Mouse (Mus musculus) ovary, adult 10 weeks (tissue): ENCODE results near the gene Ngrn. TPM values are rescaled to one million over a fixed set of nuclear protein-coding genes. Genes with fewer than 3 reads are reported as not detected.

ENCODE experiments used
- polyA plus RNA-seq: library from polyadenylated mRNA; stranded (reverse); fragments of 350-450 nt; fragmentation: Illumina TruSeq; extraction: RNeasy Lipid Tissue Mini Kit (QIAGEN cat#74804); gene quantifications from one replicate; pipeline ENCODE4 v1.2.3, GENCODE M21; 2014

The Ngrn gene
- 14.1 TPM for polyA plus RNA-seq

DNA sequence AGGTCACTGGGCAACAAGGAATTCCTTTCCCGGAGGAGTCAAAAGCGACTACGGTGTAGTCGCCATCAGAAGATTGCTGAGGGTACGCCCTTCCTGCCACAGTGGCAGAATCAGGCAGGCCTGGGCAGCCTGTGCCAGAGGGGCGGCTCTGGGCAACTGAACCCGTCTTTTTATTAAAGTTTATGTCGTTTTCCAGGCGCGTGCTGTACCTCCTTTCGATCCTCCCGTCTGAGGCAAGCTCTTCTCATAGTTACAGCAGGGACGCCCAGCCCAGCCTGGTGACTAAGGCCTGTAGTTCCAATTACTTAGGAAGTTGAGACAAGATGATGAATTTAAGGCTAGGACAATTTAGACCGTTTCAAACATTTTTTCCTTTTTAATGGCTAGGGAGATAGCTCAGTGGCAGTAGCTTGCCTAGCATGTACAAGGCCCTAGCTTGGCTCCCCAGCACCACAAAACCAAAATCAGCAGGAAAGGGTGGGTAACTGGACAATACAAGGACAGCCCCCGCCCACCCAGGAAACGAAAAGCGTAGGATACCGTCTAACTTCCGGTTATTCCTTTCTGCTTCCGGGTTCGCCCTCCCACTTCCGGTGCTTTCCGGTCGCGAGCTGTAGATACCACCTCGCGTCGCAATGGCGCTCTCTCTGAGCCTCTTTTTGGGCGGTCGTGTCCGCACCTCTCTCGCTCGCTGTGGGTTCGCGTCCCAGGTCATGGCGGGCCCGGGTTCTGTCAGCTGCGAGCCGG, at the start of gene Ngrn:
TSS of gene Ngrn (plus strand) at position 591 of the 747 bp plus-strand sequence.

DNA sequence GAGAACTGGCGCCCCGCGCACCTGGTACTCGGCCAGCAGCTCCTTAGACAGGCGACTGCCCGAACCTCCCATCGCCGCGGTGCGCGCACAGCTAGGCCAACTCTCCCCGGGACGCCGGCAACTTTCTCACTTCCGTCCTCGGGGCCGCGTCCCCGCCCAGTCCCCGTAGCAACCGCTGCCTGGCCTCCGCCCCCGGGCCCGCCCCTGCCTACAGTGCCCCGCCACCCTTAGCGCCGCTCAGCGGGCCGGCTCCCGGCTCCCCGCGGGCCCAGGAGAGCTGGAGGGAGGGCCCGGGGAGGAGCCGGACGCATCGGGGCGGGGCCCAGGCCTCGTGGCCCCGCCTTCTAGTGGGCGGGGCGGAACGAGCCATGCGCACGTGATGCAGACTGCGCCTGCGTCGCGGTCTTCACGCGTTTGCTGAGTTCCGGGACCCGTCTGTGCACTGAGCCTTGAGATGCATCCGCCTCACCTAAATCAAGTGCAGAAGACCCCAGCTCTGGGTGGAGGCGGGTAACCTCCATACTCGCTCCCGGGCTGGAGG, 28.5 kb upstream of the Ngrn start, which contains the start of the genes Cib1 and Gdpgp1:
TSS of gene Cib1 (minus strand) at position 325 of the 541 bp plus-strand sequence.
TSS of gene Gdpgp1 (plus strand) at position 377 of the 541 bp plus-strand sequence.

GRCm38 (mm10) chr7:80246148-80246721, 14.8 kb upstream of the Ngrn start, which contains the start of gene Ttll13:
Gene Ttll13 (plus strand): TSS chr7:80246376.

DNA sequence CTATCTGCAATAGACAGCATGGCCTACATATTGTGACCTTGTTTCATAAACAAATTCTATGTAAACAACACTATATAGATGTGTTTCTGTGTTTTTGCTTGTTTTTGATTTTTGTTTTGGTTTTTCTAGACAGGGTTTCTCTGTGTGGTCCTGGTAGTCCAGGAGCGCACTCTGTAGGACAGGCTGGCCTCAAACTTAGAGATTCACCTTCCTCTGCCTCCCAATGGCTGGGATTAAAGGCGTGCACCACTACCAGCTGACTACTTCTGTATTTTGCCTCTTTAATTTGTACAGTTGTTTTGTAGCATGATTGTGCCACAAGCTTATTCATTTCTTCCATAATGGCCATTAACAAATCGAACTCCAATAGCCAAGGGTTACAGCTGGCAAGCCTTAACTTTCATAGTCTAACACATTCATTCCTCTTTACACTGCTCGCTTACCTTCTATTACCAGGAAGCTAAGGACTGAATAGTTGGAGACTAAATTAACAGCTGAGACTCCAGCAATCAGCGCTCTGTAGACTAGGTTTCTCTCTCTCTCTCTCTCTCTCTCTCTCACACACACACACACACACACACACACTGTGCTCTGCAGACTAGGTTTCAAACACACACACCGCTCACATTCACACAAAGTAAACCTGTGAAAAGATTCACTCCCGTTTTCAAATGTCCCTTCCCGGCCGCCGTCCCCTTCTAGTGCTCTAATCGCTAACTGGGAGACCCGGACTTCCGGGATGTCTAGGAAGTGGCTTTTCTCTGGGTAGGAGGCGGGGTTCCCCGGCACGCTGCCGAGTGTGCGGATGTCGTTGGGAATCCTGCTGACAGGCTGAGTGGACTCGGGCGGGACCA, 8.1 kb downstream of the Ngrn start, which contains the start of gene Vps33b:
TSS of gene Vps33b (plus strand) at position 753 of the 854 bp plus-strand sequence.

GRCm38 (mm10) chr7:80294062-80294763, 33.2 kb downstream of the Ngrn start, which contains the start of gene Prc1:
Gene Prc1 (plus strand): TSS chr7:80294450.

Other genes starting within 250 kb of the Ngrn start
- 1.1 TPM for gene Zfp710, start 236.4 kb upstream of the Ngrn start, polyA plus RNA-seq
- 4.9 TPM for gene Idh2, start 145.8 kb upstream of the Ngrn start, polyA plus RNA-seq
- 1.7 TPM for gene Sema4b, start 74.4 kb upstream of the Ngrn start, polyA plus RNA-seq
- 5.0 TPM for gene Cib1, start 28.4 kb upstream of the Ngrn start, polyA plus RNA-seq
- 1.5 TPM for gene Gdpgp1, start 28.4 kb upstream of the Ngrn start, polyA plus RNA-seq
- gene Ttll13, start 14.8 kb upstream of the Ngrn start, polyA plus RNA-seq: 0.43 TPM
- 3.7 TPM for gene Vps33b, start 8.4 kb downstream of the Ngrn start, polyA plus RNA-seq
- 117 TPM for gene Prc1, start 33.2 kb downstream of the Ngrn start, polyA plus RNA-seq
- gene Rccd1, start 63.2 kb downstream of the Ngrn start, polyA plus RNA-seq: 3.0 TPM
- gene Unc45a, start 79.8 kb downstream of the Ngrn start, polyA plus RNA-seq: 4.1 TPM
- gene Hddc3, start 81.9 kb downstream of the Ngrn start, polyA plus RNA-seq: 20.4 TPM
- gene Man2a2, start 110.2 kb downstream of the Ngrn start, polyA plus RNA-seq: 24.3 TPM
- gene Fes, start 126.7 kb downstream of the Ngrn start, polyA plus RNA-seq: not detected
- 1.2 TPM for gene Furin, start 144.2 kb downstream of the Ngrn start, polyA plus RNA-seq